Mouse (Mus musculus) heart, embryonic 16.5 days (tissue): ENCODE results near the gene Parm1. TPM values are rescaled to one million over a fixed set of nuclear protein-coding genes. Genes with fewer than 3 reads are reported as not detected.

Experiments used
- ATAC-seq: fragments of 200-750 bp; cut with Nextera tagmentation; replicated peaks from 2 replicates; pipeline ENCODE4 v1.8.0; 2017; ENCODE audit warnings: moderate number of reproducible peaks; ENCODE audit not compliant: insufficient read depth, low FRiP score; ENCODE audit errors: extremely low read depth
- H3K27ac ChIP-seq: fragments of 300-500 bp; sonication (generic); 2 replicates; pipeline ENCODE4 v1.5.1; 2014; ENCODE audit warnings: mild to moderate bottlenecking, low read length, control low read depth, moderate library complexity
- H3K27me3 ChIP-seq: fragments of 300-500 bp; sonication (generic); 2 replicates; pipeline ENCODE4 v1.6.1; 2014; ENCODE audit warnings: low read length, mixed read lengths; ENCODE audit not compliant: control insufficient read depth, insufficient read depth
- H3K36me3 ChIP-seq: fragments of 300-500 bp; sonication (generic); 2 replicates; pipeline ENCODE4 v1.6.1; 2014; ENCODE audit not compliant: control insufficient read depth, insufficient read depth
- H3K4me1 ChIP-seq: fragments of 300-500 bp; sonication (generic); 2 replicates; pipeline ENCODE4 v1.6.1; 2014; ENCODE audit warnings: low read length, mixed read lengths; ENCODE audit not compliant: control insufficient read depth, insufficient read depth
- H3K4me2 ChIP-seq: fragments of 300-500 bp; sonication (generic); 2 replicates; pipeline ENCODE4 v1.6.1; 2014; ENCODE audit warnings: low read depth, mild to moderate bottlenecking, control low read depth, low read length
- H3K4me3 ChIP-seq: fragments of 300-500 bp; sonication (generic); 2 replicates; pipeline ENCODE4 v1.5.1; 2014; ENCODE audit warnings: mild to moderate bottlenecking, control low read depth, low read length
- H3K9ac ChIP-seq: fragments of 300-500 bp; sonication (generic); 2 replicates; pipeline ENCODE4 v1.6.1; 2014; ENCODE audit warnings: low read length, control low read depth
- H3K9me3 ChIP-seq: fragments of 300-500 bp; sonication (generic); replicated peaks from 2 replicates; pipeline ENCODE4 v1.6.1; 2016; ENCODE audit warnings: low read length; ENCODE audit not compliant: control insufficient read depth
- whole genome bisulfite sequencing: fragments of 180-500 bp; shearing (Covaris S2); extraction: QIAGEN DNeasy Blood & Tissue Kit; methylation state at CpG from one replicate; pipeline ENCODE4 v1.1.7; 2014; 5-methylcytosine and 5-hydroxymethylcytosine counted together
- polyA plus RNA-seq: library from polyadenylated mRNA; unstranded; fragments of >200 nt; fragmentation: Nextera tagmentation; extraction: Ambion mirVana; gene quantifications from 2 replicates; pipeline ENCODE4 v1.2.1, GENCODE M21; 2015

Gene Parm1
- polyA plus RNA-seq, 1 experiment from 2014 or later: 32.5 TPM

DNA sequence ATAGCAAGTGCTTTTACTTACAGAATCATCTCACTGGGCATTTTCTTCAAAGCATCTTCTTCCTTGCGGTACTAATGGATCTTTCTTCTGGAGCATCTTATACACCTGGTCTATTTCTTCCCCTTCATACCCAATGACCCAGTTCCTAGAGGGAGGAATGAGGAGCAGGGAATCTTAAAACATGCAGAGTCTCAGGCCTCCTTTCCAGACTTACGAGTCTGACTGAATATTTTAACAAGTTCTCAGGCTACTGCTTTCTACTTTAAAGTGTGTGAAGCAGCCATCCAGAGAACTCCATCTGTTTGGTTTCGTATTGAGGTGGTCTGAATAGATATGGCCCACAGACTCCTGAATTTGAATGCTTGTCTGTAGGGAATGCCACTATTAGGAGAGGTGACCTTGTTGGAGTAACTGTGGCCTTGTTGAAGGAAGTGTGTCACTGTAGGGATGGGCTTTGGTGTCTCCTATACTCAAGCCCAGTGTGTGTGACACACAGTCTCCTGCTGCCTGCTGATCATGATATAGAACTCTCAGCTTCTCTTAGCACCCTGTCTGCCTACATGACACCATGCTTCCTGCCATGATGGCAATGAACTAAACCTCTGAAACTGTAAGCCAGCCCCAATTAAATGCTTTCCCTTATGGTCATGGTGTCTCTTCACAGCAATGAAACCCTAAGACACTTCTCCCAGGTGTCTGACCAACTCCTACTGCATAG lies 137.1 kb downstream of the Parm1 start:
- no peaks in the 10 kb centered on the region for H3K4me1 ChIP-seq
- no peaks in the 10 kb centered on the region for H3K27me3 ChIP-seq
- H3K36me3 ChIP-seq: no peaks in the 10 kb centered on the region
- H3K4me3 ChIP-seq: no peak overlapping the region
- WGBS: 92% methylated on average over 3 of the region's 3 CpGs
- no peak for ATAC-seq
- H3K27ac ChIP-seq: no peak overlapping the region
- H3K4me2 ChIP-seq: no peak overlapping the region
- H3K9me3 ChIP-seq: no peaks in the 10 kb centered on the region; the same call in 1 of the 2 replicates
- no peak overlapping the region for H3K9ac ChIP-seq

DNA sequence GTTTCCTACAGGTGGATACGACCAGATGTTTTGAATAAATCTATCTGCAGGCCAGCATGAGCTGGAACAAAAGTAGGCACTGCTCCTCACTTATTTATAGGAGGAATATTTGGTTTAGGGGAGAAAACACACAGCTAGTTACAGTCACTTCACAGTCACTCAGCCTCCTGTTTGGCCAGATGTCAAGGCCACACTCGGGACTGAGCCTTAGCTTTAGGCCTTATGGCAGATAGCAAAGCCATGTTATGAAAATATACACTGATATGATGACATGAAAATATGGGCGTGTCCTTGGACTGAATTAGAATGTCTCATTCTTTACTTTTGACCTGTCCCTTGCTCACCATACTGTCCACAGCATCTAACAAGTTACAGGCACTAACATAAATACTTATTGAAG lies 137.8 kb downstream of the Parm1 start:
- no peak for ATAC-seq
- Histone ChIP-seq H3K27ac (no peak overlapping the region), H3K4me2 (no peak overlapping the region), H3K4me1 (no peaks in the 10 kb centered on the region), H3K27me3 (no peaks in the 10 kb centered on the region), H3K4me3 (no peak overlapping the region), H3K9me3 (no peaks in the 10 kb centered on the region; the same call in 1 of the 2 replicates), H3K36me3 (no peaks in the 10 kb centered on the region), H3K9ac (no peak overlapping the region)
- WGBS: 43% methylated on average over 3 of the region's 3 CpGs

DNA sequence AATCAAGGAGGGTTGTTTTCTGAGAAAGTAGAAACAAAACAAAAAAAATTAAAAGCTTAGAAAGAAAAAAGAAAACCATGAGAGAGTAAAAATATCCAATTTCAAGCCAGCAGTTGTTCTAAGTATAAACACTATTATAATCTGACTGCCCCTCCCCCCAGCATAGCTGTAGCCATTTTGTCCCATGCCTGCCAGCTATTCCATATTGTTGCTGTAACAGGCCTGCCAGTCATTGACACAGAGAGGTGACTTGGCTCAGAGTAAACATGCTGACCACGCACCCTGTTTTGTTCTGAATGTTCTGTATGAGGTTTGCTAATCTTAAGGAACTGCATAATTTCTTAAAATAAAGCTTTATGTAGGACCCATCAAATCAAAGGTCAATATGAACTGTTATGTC lies 145.3 kb downstream of the Parm1 start:
- Histone ChIP-seq H3K9ac (no peak overlapping the region), H3K9me3 (no peaks in the 10 kb centered on the region), H3K4me3 (no peak overlapping the region), H3K36me3 (no peaks in the 10 kb centered on the region), H3K4me2 (no peak overlapping the region), H3K4me1 (no peaks in the 10 kb centered on the region), H3K27ac (no peak overlapping the region), H3K27me3 (no peaks in the 10 kb centered on the region)
- 72% methylated on average over 1 of the region's 1 CpGs for WGBS
- ATAC-seq: no peak

DNA sequence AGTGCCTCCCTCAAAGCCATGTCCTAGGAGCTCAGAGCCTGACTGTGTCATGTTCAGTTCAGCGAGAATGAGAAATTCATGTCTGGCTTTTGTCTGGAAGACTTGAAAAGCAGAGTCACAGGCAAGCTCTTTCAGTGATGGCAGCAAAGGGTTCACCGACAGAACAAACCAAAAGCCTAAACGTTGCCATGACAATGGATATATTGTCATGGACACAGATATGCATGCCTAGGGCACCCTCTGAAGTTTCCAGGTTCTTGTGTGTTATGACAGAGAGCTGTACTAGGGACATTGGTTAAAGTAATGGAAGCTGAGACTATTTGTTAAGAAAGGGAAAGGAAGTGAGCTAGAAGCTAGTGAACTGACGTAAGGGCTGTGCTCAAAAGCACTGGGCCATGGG lies 149.7 kb downstream of the Parm1 start:
- Histone ChIP-seq H3K9me3 (no peaks in the 10 kb centered on the region), H3K4me3 (no peak overlapping the region), H3K9ac (no peak overlapping the region), H3K4me2 (no peak overlapping the region), H3K4me1 (peaks cover 3% of the 10 kb centered on the region; the same call in 1 of the 2 replicates), H3K36me3 (no peaks in the 10 kb centered on the region), H3K27ac (no peak overlapping the region), H3K27me3 (no peaks in the 10 kb centered on the region)
- 66% methylated on average over 4 of the region's 4 CpGs for WGBS
- ATAC-seq: no peak

DNA sequence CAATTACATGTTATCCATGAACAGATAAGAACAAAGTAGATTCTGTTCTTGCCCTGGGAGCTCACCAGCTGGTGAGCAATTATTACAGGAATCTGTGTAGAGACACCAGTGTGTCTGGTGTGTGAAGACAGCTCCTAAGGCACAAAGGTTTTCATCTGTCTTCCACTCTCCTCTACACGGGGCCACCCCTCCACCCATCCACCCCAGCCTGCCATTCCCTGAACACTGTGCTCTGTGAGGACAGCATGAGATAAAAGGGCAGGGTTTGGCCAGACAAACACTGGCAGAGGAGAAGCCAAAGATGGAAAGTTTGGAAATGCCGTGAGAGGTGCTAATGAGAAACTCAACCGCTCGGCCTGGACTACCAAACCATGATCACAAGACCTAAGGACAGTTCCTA lies 151.8 kb downstream of the Parm1 start:
- peaks cover 3% of the 10 kb centered on the region; the same call in 1 of the 2 replicates for H3K4me1 ChIP-seq
- no peak overlapping the region for H3K9ac ChIP-seq
- H3K9me3 ChIP-seq: no peaks in the 10 kb centered on the region
- H3K4me2 ChIP-seq: no peak overlapping the region
- H3K27ac ChIP-seq: no peak overlapping the region
- WGBS: 55% methylated on average over 4 of the region's 4 CpGs
- no peak for ATAC-seq
- H3K4me3 ChIP-seq: no peak overlapping the region
- H3K27me3 ChIP-seq: no peaks in the 10 kb centered on the region
- H3K36me3 ChIP-seq: no peaks in the 10 kb centered on the region

Other genes with a start within 250 kb of the Parm1 start
- gene Btc, start 114.6 kb upstream of the Parm1 start, polyA plus RNA-seq: 2.7 and 2.8 TPM in 2 replicates